Mouse (Mus musculus) right cerebral cortex, postnatal 10 days (tissue): ENCODE data around the gene Ptov1.

Source experiments
- DNase-seq, 2 experiments: peaks; one replicate each; pipeline ENCODE4 v3.0.0; 2021; ENCODE audit warnings: low spot score in 2 of 2

Gene Ptov1

DNA sequence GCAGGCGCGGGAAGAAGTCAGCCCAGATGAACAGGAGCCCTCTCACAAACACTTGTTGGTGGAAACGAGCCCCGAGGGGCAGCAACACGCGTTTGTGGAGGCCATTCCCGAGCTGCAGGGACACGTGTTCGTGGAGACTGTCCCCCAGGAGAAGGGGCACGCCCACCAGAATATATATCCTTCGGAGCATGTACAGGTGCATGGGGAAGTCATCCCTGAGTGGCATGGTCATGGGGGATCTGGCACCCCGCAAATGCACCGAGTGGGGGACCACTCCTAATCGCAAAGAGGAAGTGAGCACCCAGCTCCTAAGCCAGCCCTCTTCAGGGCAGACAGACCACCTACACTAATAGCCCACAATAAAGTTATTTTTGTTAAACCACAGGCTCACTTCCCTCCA, 29.2 kb downstream of the Ptov1 start:
- DNase-seq = peak in 1 of 2 experiments; percentile 28

DNA sequence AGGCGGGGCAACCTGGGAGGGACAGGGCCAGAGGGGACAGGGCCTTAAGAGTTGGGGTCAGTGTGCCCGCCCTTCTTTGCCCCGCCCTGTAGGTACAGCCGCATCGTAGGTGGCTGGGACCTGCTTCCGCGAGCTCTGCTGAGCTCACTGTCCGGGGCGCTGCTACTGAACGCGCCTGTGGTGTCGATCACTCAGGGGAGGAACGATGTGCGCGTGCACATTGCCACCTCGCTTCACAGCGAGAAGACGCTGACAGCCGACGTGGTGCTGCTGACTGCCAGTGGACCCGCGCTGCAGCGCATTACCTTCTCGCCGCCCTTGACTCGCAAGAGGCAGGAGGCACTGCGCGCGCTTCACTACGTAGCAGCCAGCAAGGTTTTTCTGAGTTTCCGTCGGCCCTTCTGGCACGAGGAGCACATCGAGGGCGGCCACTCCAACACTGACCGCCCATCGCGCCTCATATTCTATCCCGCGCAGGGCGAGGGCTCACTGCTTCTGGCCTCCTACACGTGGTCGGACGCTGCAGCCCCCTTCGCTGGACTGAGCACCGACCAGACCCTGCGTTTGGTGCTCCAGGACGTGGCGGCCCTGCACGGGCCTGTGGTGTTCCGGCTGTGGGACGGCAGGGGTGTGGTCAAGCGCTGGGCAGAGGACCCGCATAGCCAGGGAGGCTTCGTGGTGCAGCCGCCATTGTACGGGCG, 29.9 kb downstream of the Ptov1 start:
- DNase-seq = peak; percentile 79 to 80

DNA sequence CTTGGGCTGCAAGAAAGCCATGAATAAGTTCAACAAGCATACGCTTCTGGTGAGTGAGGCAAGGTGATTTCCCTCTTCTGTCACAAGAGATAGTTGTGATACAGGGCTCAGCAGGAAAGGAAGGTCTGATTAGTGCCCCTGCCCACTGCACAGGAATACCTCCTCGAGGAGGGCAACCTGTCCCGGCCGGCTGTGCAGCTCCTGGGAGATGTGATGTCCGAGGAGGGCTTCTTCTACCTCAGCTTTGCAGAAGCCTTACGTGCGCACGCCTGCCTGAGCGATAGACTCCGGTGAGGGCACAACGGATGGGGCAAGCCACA, 30.5 kb downstream of the Ptov1 start:
- DNase-seq = no peak

DNA sequence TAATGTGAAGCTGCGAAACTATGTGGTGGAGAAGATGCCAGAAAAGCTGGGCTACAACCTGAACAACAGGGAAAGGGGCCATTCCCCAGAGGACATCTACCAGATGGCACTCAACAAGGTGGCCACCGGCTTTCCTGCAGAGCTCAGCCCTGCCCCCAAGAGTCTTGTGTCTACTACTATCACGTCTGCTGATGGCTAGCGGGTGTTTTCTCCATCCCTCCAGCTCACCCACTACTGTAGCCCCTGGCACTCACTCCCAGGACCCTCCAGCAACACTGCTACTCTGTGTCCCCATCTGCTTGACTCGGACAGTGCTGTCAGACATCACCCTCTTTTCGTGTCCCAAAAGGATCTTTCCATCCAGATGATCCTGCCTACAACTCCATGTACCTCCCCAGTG, 31.5 kb downstream of the Ptov1 start:
- DNase-seq = peak in 1 of 2 experiments; percentile 23

DNA sequence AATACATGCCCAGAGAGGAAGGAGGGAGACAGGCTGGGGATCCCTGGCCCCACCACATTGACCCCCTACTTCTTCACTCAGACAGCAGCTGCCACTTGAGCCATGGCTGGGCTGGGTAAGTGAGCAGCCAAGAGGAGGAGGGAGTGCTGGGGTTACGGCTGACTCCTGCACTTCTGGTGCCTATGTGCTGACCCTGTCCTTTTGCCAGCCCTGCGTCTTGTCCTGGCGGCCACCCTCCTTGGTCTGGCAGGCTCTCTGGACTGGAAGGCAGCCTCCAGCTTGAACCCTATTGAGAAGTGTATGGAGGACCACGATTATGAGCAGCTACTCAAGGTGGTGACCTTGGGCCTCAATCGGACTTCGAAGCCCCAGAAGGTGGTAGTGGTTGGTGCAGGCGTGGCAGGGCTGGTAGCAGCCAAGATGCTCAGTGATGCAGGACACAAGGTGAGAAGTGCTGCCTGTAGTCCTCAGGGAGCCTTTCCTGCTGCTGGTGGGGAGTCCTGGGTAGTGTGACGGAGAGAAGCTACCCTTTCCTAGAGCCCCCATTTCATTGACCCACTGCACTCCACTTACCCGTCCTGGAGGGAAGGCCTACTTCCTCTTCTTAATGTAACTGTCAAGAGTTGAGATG, 33.0 kb downstream of the Ptov1 start:
- peak in 1 of 2 experiments; percentile 39 for DNase-seq

DNA sequence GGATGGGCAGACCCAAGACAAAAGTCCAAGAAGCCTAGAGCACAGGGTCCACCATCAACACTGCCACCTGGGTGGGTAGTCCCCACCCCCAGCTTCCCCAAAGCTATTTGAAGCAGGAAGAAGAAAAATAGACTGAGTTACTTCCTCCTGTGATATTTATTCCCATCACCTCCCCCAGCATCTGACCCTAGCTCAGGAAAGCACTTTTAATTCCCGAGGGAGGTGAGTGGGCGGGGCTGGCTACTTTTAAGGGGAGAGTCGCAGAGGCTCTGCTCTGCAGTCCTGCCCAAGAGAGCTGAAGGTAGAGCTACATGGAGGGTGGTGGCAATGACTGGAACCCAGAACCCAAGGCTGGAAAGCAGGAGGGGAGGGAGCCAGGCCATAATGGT, 33.6 kb downstream of the Ptov1 start:
- peak in 1 of 2 experiments; percentile 24 for DNase-seq

DNA sequence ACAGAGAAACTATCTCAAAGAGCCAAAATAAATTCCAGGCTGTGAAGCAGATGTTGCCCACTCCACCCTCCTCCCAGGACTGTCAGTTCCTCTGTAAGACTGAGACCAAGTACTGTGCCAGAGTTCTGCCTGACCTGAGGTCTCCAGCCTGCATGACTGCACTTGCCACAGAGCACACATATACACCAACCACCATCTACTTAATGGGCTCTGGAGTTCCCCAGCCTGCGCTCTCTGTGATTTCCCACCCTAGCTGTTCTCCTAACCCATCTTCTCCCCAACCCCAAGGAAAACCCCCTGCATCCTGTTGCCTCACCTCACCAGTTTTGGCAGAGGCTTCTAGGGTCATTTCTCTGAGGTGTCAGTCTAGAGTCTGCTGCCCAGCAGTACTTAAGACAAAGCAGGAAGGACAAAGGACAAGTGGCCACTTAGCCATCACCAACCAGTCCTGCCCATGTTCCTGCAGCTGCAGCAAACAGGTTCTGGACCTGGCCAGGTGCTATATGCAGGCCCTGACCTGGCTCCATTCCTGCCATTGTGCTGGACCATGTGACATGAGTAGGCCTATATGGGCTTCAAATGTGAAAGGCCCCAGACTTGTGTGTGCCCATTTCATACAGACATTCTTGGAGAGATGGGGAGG, 34.1 kb downstream of the Ptov1 start:
- DNase-seq = no peak

DNA sequence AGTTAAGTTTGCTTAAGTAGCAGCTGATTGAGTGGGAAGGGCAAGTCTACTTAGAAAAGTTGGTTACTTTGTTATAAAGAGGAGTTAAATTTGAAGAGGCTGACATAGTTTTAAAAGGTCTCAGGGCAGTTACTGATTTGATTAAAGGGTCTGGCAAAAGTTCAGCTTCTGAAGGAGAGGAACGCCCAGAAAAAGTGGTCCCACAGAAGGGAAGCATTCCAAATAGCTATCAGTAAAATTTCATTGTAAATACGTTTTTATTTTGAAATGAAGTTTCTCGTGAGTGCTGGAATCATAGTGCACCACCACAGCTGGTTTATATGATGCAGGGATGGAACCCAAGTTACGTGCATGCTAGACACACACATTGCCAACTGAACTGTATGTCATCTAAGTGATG, 36.8 kb downstream of the Ptov1 start:
- DNase-seq = no peak

DNA sequence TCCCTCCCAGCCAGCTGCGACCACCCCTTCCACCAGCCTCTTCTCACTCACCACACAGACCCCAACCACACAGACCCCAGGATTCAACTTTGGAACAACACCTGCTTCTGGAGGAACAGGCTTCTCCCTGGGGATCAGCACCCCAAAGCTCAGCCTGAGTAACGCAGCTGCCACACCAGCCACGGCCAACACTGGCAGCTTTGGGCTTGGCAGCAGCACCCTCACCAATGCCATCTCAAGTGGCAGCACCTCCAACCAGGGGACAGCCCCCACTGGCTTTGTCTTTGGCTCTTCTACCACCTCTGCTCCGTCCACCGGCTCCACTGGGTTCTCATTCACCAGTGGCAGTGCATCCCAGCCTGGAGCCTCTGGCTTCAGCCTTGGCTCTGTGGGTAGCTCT, 40.9 kb downstream of the Ptov1 start:
- DNase-seq = no peak

DNA sequence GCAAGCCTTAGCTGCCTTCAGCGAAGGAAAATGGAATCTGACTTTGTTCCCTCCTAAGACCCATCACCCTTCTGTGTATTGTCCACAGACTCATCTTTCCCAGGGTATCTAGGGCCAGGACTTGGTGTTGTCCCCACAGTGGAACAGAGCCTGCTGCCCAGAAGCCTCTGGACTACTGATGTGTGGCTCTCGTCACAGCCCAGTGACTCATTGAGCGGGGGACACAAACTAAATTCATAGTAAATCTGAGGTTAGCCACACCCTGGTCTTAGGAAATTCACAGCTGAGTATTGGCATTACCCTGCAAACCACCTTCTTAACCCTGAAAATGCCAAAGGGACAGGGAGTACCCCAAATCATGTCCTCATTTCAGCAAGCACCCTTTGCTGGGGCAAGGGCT, 42.8 kb downstream of the Ptov1 start:
- peak in 1 of 2 experiments; percentile 19 for DNase-seq

DNA sequence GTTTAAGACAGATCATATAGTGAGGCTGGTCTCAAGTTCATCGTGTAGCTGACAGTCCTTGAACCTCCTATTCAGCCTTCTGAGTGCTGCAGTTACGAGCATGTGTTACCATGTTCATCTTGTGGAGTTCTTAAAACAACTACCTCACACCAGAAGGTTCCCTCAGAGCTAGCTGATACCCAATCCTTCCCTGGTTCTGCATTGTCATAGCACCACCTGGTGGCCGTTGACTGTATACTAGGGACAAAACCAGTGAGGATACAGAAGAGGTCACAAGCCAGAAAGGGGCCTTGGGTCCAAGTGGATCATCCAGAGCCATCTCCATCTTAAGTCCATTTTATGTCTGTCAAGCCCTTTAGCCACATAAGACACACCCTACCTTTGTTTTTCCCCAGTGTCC, 44.7 kb downstream of the Ptov1 start:
- DNase-seq = peak; percentile 80 to 89

DNA sequence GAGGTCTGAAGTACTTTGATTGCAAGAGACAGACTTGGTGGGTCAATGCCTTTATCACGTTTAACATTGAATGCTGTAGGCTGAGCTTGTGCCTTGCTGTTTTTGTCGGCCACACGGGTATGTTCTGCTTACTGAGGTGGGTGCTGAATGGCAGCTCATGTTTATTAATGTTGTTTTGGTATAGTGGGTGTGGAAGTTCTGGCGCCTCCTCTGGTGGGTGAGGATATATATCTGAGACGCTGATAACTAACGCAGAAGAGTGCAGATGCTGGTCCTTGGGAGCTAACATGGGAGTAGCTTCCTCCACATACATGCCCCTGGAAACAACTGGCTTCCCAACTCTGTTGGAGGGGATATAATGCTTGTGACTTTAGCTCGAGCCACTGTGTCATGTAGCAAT, 46.2 kb downstream of the Ptov1 start:
- DNase-seq = peak; percentile 16 to 25

DNA sequence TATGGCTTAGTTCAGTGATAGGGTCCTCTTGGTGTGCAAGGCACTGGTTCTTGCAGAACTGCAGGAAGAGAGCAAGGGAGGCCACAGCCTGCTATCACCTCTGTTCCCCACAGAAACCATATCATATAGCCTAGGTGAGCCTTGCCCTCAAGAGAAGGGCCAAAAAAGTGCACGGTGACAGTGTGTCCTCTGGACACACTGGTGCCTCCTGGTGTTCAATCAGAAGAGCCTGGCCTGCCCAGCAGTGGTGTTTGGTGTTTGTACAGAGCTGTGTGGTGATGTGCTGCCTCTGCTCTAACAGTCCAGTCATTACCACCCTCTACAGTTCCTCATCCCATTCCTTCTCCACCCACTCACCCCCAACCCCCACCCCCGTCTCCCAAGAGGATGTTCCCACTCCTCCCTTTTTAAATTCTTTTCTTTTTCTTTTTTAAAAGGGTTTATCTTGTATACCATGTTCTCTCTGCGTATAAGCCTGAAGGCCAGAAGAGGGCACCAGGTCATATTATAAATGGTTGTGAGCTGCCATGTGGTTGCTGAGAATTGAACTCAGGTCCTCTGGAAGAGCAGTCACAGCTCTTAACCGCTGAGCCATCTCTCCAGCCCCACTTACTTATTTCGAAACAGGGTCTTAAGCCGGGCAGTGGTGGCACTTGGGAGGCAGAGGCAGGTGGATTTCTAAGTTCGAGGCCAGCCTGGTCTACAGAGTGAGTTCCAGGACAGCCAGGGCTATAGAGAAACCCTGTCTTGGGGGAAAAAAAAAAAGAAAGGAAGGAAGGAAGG, 47.7 kb downstream of the Ptov1 start:
- DNase-seq = peak; percentile 12 to 19

DNA sequence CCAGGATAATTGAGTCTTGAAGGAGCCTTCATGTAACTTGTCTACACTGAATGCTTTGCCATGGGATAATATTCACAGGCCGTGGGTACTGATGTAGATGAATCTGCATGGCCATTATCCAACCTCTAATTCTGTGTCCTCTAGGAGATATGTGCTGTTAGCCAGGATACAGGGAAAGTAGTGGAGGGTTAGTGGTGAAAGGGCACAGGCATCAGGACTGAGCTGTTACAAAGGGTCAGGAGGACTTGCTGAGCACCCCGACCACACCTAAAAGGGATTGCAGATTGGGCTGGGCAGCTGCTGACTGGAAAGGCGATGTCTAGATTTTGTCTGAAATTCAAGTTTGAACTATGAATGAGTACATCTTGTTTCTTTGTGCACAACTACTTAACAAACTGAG, 49.1 kb downstream of the Ptov1 start:
- DNase-seq = no peak

DNA sequence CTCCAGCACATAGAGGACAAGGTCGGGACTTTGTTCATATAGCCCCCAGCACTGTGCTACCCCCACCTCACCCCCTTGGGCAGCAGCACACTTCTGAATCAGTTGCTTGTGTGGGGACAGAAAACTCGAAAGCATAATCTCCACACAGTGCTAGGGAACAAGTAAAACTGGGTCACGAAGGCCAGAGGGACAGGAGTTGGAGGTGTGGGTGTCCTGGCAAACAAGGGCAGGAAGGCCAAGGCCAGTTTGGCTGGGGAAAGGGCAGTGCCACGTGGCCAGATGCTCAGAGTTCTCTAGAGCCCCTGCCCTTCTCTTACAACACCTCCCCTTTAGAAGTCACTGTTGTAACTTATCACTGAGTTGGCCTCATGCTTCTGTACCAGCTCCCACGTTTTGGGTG, 49.7 kb downstream of the Ptov1 start:
- DNase-seq = peak in 1 of 2 experiments; percentile 23

DNA sequence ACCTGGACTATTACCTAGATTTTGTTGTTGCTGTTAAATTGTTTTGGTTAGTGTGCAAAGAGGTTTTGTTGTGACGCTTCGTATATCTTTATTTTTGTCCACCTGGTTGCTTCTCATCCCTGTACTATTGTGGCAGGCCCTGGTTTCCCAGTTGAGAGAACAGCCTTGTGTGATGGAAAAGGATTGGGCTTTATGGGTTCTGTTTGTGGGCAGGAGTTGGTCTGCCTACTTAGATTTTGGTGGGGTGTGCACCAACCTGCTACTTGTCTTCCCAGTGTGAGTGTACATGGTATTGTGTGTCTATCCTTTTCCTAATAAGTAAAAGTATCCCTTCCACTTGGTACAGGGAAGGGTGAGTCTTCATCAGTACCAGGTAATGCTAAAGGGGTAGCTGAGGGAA, 50.2 kb downstream of the Ptov1 start:
- peak in 1 of 2 experiments; percentile 11 for DNase-seq

DNA sequence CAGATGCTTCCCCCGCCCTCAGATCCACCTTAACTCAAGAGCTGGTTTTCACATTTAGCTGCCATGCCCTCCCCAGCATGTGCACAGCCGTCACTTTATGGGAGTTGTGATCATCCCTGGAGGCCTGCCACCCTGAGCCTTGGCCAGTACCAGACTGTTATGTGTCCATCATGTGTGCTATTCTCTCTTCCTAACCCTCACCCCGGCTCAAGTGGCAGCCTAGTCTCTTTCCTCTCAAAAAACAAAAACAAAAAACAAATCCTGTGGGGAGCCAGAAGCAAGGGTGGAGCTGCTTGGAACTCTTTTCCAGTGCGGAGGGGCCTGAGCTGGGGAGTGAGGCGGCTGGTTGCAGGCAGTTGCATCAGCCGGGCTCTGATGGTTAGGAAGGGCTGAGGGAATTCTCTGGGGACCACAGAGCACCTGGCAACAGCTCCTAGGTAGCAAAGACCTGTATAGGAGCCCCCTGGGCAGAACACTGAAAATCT, 50.8 kb downstream of the Ptov1 start:
- peak; percentile 44 to 58 for DNase-seq

DNA sequence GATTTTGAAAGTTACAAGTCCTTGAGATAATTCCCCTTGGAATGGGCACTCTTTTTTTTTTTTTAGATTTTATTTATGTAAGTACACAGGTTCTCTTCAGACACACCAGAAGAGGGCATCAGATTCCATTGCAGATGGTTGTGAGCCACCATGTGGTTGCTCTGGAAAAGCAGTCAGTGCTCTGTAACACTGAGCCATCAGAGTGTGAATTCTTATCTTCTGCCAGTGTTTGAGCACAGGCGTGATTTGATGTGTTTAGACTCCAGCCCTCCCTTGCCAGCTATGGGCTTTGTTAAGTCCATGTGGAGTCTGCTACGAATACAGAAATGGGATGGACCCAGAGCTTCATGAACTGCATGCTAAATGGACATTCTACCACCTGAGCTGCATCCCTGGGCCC, 51.4 kb downstream of the Ptov1 start:
- peak in 1 of 2 experiments; percentile 42 for DNase-seq

DNA sequence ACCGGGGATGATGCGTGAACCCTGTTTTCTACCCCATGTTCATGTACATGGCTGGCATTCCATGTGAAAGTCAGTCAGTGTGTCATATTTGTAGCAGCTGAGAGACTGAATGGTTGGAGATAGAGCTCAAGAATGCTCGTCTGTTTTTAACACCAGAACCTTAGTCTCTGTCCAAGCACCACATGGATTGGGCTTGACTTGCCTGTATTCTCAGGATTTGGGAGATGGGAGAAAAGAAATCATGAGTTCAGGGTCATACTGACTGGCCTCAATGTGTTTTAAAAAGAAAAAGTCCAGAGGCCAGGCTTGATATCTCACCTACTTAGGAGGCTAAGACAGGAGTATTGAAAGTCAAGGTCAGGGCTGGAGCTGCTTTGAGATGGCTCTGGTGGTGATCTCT, 52.1 kb downstream of the Ptov1 start:
- DNase-seq = no peak

DNA sequence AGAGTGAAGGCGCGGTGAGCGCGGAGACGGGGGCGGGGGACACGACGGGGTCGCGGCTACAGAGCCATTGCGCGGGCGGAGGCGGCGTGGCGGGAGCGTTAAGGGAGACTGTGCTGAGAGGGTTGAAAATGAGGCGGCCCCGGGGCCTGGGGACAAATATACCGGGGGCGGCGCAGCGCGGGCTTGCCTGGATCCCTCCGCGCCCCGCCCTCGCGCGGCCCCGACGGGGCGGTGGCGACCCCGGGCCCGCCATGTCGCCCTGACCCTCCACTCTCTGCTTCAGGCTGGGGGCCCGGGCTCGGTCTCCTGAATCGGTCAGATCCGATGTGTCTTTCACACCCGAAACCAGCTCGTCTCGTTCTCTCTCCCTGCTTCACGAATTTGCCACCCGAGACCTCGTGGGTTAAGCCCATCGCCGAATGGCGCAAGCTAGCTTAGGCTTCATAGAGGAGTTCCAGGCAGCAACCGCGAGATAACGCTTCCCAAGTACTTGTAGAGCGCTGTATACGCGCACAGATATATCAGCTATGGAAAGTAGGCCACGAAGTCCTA, 53.0 kb downstream of the Ptov1 start, which contains the start of gene Atf5:
Gene Atf5 (minus strand): TSS at position 189 of the 552 bp plus-strand sequence.
- no peak for DNase-seq

DNA sequence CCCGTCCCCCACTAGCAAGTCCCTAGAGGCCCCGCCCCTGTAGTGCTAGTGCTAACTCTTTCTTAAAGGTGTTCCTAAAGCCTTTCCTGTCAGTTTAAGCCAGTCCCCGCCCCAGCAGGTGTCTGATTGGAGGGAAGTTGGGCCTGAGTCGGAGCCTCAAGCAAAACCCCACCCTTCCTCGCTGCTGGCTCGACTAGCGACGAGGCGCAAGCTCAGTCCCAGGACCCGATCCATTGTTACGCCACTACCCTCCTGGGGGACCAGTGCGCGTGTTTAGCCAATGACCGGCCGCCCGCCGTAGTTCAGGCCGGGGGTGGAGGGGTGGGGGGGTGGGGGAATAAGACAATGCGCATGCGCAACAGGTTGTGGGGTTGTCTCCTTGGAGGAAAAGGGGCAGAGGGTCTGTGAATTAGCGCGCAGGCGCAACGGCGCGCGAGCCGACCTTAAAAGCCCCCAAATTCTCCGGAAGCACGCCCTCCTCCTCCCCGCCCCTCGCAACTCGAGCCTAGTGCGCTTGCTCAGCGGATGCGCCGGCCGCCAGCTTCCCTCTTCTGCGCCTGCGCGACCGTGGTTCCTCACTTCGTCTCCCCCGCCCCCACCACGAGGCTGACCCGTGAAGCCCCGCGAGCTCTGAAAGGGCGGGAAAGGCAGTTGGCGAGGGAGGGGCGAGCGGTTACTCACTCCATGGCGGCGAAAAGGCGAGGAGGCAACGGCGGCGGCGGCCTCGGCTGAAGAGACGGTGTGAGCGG, 53.7 kb downstream of the Ptov1 start, which contains the start of the genes Nup62 and Il4i1:
Gene Nup62 (plus strand): TSS at position 368 of the 749 bp plus-strand sequence.
Gene Il4i1 (plus strand): TSS at position 667 of the 749 bp plus-strand sequence.
- peak; percentile 99 to 100 for DNase-seq
